Mouse (Mus musculus): Measurements from ENCODE around the gene E330009J07Rik.

- TF ChIP-seq CTCF (IDR thresholded peaks at IDR 0.05; ENCODE audit: low read depth, low read length) (no peak), POLR2A (IDR thresholded peaks at IDR 0.05; ENCODE audit: borderline replicate concordance, low read depth, low read length) (no peak)
Observed at GRCm38 (mm10) chr6:40415799-40416198, 20.1 kb downstream of the E330009J07Rik start.
